Mouse (Mus musculus) heart, embryonic 11.5 days (tissue): ENCODE measurements around the gene Aox4. TPM values are rescaled to one million over a fixed set of nuclear protein-coding genes. Genes with fewer than 3 reads are reported as not detected.

ENCODE experiments used
- ATAC-seq: fragments of 200-750 bp; cut with Nextera tagmentation; replicated peaks from 2 replicates; pipeline ENCODE4 v1.8.0; 2017; ENCODE audit warnings: moderate library complexity; ENCODE audit not compliant: insufficient number of reproducible peaks, low FRiP score, low TSS enrichment
- H3K27ac ChIP-seq: fragments of 300-500 bp; sonication (generic); 2 replicates; pipeline ENCODE4 v1.5.1; 2014; ENCODE audit warnings: mild to moderate bottlenecking, low read depth, low read length
- H3K27me3 ChIP-seq: fragments of 300-500 bp; sonication (generic); 2 replicates; pipeline ENCODE4 v1.6.1; 2014; ENCODE audit warnings: mild to moderate bottlenecking, low read length, mixed read lengths; ENCODE audit not compliant: control insufficient read depth, insufficient read depth
- H3K36me3 ChIP-seq: fragments of 300-500 bp; sonication (generic); 2 replicates; pipeline ENCODE4 v1.6.1; 2014; ENCODE audit warnings: mild to moderate bottlenecking, low read length, moderate library complexity, mixed read lengths; ENCODE audit not compliant: control insufficient read depth, insufficient read depth
- H3K4me1 ChIP-seq: fragments of 300-500 bp; sonication (generic); 2 replicates; pipeline ENCODE4 v1.6.1; 2014; ENCODE audit warnings: low read length; ENCODE audit not compliant: control insufficient read depth, insufficient read depth
- H3K4me2 ChIP-seq: fragments of 300-500 bp; sonication (generic); 2 replicates; pipeline ENCODE4 v1.6.1; 2014; ENCODE audit warnings: mild to moderate bottlenecking, moderate library complexity
- H3K4me3 ChIP-seq: fragments of 300-500 bp; sonication (generic); 2 replicates; pipeline ENCODE4 v1.5.1; 2014; ENCODE audit warnings: low read depth, low read length
- H3K9ac ChIP-seq: fragments of 300-500 bp; sonication (generic); 2 replicates; pipeline ENCODE4 v1.6.1; 2014; ENCODE audit warnings: mild to moderate bottlenecking, low read depth, low read length, moderate library complexity
- H3K9me3 ChIP-seq: fragments of 300-500 bp; sonication (generic); replicated peaks from 2 replicates; pipeline ENCODE4 v1.6.1; 2016; ENCODE audit warnings: low read length; ENCODE audit not compliant: control insufficient read depth
- WGBS: fragments of 180-500 bp; shearing (Covaris S2); extraction: QIAGEN DNeasy Blood & Tissue Kit; methylation state at CpG from one replicate; pipeline ENCODE4 v1.1.7; 2014; ENCODE audit not compliant: insufficient replicate concordance; 5-methylcytosine and 5-hydroxymethylcytosine counted together
- polyA plus RNA-seq: library from polyadenylated mRNA; unstranded; fragments of >200 nt; fragmentation: Nextera tagmentation; extraction: Ambion mirVana; gene quantifications from 2 replicates; pipeline ENCODE4 v1.2.1, GENCODE M21; 2014

Aox4 gene
- polyA plus RNA-seq, 1 experiment from 2014 or later: 1.4 TPM

GRCm38 (mm10) chr1:58280939-58281624 lies 70.9 kb downstream of the Aox4 start:
- 78% methylated on average over 13 of the region's 13 CpGs for WGBS
- Histone ChIP-seq H3K27ac (no peak overlapping the region), H3K27me3 (no peaks in the 10 kb centered on the region; the same call in 1 of the 2 replicates), H3K4me3 (no peak overlapping the region), H3K36me3 (no peaks in the 10 kb centered on the region), H3K4me2 (no peak overlapping the region), H3K9ac (no peak overlapping the region), H3K4me1 (no peaks in the 10 kb centered on the region), H3K9me3 (no peaks in the 10 kb centered on the region)
- ATAC-seq: no peak

GRCm38 (mm10) chr1:58281625-58281988 lies 71.4 kb downstream of the Aox4 start:
- WGBS: 76% methylated on average over 4 of the region's 4 CpGs
- Histone ChIP-seq H3K27me3 (no peaks in the 10 kb centered on the region; the same call in 1 of the 2 replicates), H3K9me3 (no peaks in the 10 kb centered on the region), H3K4me3 (no peak overlapping the region), H3K36me3 (no peaks in the 10 kb centered on the region), H3K4me2 (no peak overlapping the region), H3K9ac (no peak overlapping the region), H3K4me1 (no peaks in the 10 kb centered on the region), H3K27ac (no peak overlapping the region)
- no peak for ATAC-seq

GRCm38 (mm10) chr1:58284505-58284904 lies 74.3 kb downstream of the Aox4 start:
- H3K36me3 ChIP-seq: no peaks in the 10 kb centered on the region
- H3K4me3 ChIP-seq: no peak overlapping the region
- no peak overlapping the region for H3K27ac ChIP-seq
- WGBS: 37% methylated on average over 7 of the region's 7 CpGs
- H3K4me1 ChIP-seq: no peaks in the 10 kb centered on the region
- H3K27me3 ChIP-seq: no peaks in the 10 kb centered on the region; the same call in 1 of the 2 replicates
- no peak overlapping the region for H3K9ac ChIP-seq
- no peak for ATAC-seq
- no peaks in the 10 kb centered on the region for H3K9me3 ChIP-seq
- no peak overlapping the region for H3K4me2 ChIP-seq

GRCm38 (mm10) chr1:58288091-58288490 lies 77.9 kb downstream of the Aox4 start:
- Histone ChIP-seq H3K27me3 (no peaks in the 10 kb centered on the region; the same call in 1 of the 2 replicates), H3K4me1 (no peaks in the 10 kb centered on the region), H3K4me3 (no peak overlapping the region), H3K36me3 (no peaks in the 10 kb centered on the region), H3K4me2 (no peak overlapping the region), H3K9me3 (no peaks in the 10 kb centered on the region), H3K27ac (no peak overlapping the region), H3K9ac (no peak overlapping the region)
- no peak for ATAC-seq
- WGBS: 82% methylated on average over 3 of the region's 3 CpGs

GRCm38 (mm10) chr1:58289863-58290469 lies 79.8 kb downstream of the Aox4 start:
- H3K4me1 ChIP-seq: no peaks in the 10 kb centered on the region
- no peak for ATAC-seq
- no peaks in the 10 kb centered on the region for H3K27me3 ChIP-seq
- H3K4me3 ChIP-seq: no peak overlapping the region
- peak overlapping the region; percentile 27; the same call in 1 of the 2 replicates for H3K4me2 ChIP-seq
- H3K27ac ChIP-seq: no peak overlapping the region
- WGBS: 36% methylated on average over 16 of the region's 16 CpGs
- no peaks in the 10 kb centered on the region for H3K9me3 ChIP-seq
- no peaks in the 10 kb centered on the region for H3K36me3 ChIP-seq
- H3K9ac ChIP-seq: no peak overlapping the region

GRCm38 (mm10) chr1:58291394-58292300 lies 81.5 kb downstream of the Aox4 start:
- no peak overlapping the region for H3K9ac ChIP-seq
- H3K36me3 ChIP-seq: no peaks in the 10 kb centered on the region
- H3K27ac ChIP-seq: no peak overlapping the region
- H3K4me1 ChIP-seq: no peaks in the 10 kb centered on the region
- 49% methylated on average over 13 of the region's 13 CpGs for WGBS
- ATAC-seq: no peak
- no peaks in the 10 kb centered on the region for H3K27me3 ChIP-seq
- no peaks in the 10 kb centered on the region for H3K9me3 ChIP-seq
- no peak overlapping the region for H3K4me2 ChIP-seq
- H3K4me3 ChIP-seq: no peak overlapping the region

- Histone ChIP-seq H3K4me1 (no peaks in the 10 kb centered on the region), H3K27ac (no peak overlapping the region), H3K36me3 (no peaks in the 10 kb centered on the region), H3K27me3 (no peaks in the 10 kb centered on the region), H3K4me2 (no peak overlapping the region), H3K9ac (no peak overlapping the region), H3K9me3 (no peaks in the 10 kb centered on the region), H3K4me3 (no peak overlapping the region)
- ATAC-seq: no peak
- 78% methylated on average over 5 of the region's 5 CpGs for WGBS
Measured at GRCm38 (mm10) chr1:58294730-58295129, 84.5 kb downstream of the Aox4 start.

- Histone ChIP-seq H3K9ac (no peak overlapping the region), H3K4me1 (no peaks in the 10 kb centered on the region), H3K27ac (no peak overlapping the region), H3K4me3 (no peak overlapping the region), H3K4me2 (no peak overlapping the region), H3K36me3 (no peaks in the 10 kb centered on the region), H3K27me3 (no peaks in the 10 kb centered on the region), H3K9me3 (no peaks in the 10 kb centered on the region)
- peak; percentile 39; the same call in 1 of the 2 replicates for ATAC-seq
- 5% methylated on average over 7 of the region's 7 CpGs for WGBS
Measured at GRCm38 (mm10) chr1:58296278-58296677, 86.1 kb downstream of the Aox4 start.
